Mouse (Mus musculus): ENCODE data around the gene Spsb3. TPM values are rescaled to one million over a fixed set of nuclear protein-coding genes. Genes with fewer than 3 reads are reported as not detected.

Spsb3 gene
- polyA plus RNA-seq, 1 experiment from 2014 or later: 38.5 TPM

DNA sequence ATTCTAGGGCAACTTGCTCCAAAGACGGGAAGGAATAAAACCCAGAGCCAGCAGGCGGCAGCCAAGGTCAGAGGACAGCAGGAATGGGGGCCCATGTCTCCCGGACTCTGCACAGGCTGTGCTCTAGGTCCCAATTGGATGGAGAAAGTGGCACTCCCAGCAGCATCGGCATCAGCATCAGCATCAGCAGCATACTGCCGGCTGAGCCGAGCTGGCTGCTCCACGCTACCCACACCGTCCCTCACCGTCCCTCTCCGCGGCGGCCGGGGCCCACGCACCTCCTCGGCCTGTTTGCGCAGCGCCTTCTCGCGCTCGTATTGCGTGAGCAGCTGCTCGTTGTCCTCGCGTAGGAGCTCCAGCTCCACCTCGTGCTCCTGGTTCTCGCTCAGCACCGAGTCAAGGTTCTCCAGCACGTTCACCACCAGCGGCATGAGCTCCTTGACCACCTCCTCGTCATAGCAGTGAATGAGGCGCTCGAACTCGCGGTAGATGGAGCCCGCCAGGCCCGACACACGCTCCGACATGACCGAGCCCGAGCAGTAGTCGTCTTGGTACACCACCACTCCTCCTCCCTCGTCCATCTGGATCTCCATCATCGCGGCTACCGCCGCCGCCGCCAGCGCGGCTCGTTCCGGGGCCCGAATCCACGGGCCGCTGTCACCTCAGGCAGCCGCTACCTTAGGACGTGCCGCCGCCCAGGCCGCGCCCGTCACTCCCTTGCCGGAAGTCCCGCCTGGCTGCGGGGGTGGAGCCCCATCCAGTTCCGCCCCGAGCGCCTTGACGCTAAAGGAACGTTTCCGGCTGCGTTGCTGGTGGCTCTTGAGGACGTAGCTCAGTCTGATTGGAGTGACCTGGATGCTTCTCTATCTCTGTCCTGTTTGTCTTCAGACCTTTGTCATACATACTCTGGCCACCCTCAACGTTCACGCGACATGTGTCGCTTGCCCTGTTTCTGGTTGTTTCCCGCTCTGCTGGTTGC is 50.1 kb downstream of the Spsb3 start, which contains the start of gene Mapk8ip3:
Gene Mapk8ip3 (minus strand): TSS at position 719 of the 979 bp plus-strand sequence.
- peak within 1 kb of the TSS; percentile 64 for H3K27ac ChIP-seq
- H3K36me3 ChIP-seq: peaks cover 19% of the 10 kb centered on the region; the same call in 1 of the 2 replicates
- under 1% methylated on average over 78 of the region's 78 CpGs for WGBS
- peak; percentile 97 for ATAC-seq (ENCODE audit: low FRiP score, low read depth)
- H3K4me3 ChIP-seq: peak within 1 kb of the TSS; percentile 97
- peaks cover 28% of the 10 kb centered on the region for H3K4me1 ChIP-seq
- H3K9me3 ChIP-seq: no peaks in the 10 kb centered on the region
- peak within 1 kb of the TSS; percentile 77 for H3K4me2 ChIP-seq (replicated peaks)
- peak within 1 kb of the TSS; percentile 92 for H3K9ac ChIP-seq
- H3K27me3 ChIP-seq: no peaks in the 10 kb centered on the region

DNA sequence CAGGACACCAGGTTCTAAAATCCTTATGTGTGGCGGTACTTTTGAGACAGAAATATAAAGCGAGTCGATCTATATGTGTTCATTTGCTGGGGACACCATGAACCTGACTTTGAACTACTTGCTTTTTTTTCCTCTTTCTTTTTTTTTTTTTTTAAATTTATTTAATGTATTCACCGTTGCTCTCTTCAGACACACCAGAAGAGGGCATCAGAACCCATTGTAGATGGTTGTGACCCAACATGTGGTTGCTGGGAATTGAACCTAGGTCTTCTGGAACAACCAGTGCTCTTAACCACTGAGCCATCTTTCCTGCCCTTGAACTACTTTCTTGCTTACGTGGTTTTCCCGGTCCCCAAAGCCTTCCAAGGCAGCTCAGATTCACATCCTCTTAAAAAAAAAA is 50.8 kb downstream of the Spsb3 start:
- Histone ChIP-seq H3K4me1 (peaks cover 28% of the 10 kb centered on the region), H3K9ac (peak overlapping the region; percentile 92), H3K4me2 (replicated peaks) (peak overlapping the region; percentile 77), H3K27me3 (no peaks in the 10 kb centered on the region), H3K9me3 (no peaks in the 10 kb centered on the region), H3K4me3 (peak overlapping the region; percentile 97), H3K36me3 (peaks cover 14% of the 10 kb centered on the region; the same call in 1 of the 2 replicates), H3K27ac (peak overlapping the region; percentile 64)
- ATAC-seq (ENCODE audit: low FRiP score, low read depth): no peak
- WGBS: 41% methylated on average over 6 of the region's 6 CpGs

Other genes starting within 250 kb of the Spsb3 start
- 58.1 and 59.3 TPM in 2 replicates for gene Slc9a3r2, start 236.3 kb upstream of the Spsb3 start, polyA plus RNA-seq (2015; fragmentation: Nextera tagmentation; extraction: Ambion mirVana)
- 0.80 TPM in 2 replicates for gene Npw, start 228.2 kb upstream of the Spsb3 start, polyA plus RNA-seq (2015; fragmentation: Nextera tagmentation; extraction: Ambion mirVana)
- 22.2 and 24.7 TPM in 2 replicates for gene Zfp598, start 217.0 kb upstream of the Spsb3 start, polyA plus RNA-seq (2015; fragmentation: Nextera tagmentation; extraction: Ambion mirVana)
- 7.8 and 8.4 TPM in 2 replicates for gene Syngr3, start 196.7 kb upstream of the Spsb3 start, polyA plus RNA-seq (2015; fragmentation: Nextera tagmentation; extraction: Ambion mirVana)
- gene Gfer, start 190.5 kb upstream of the Spsb3 start, polyA plus RNA-seq (2015; fragmentation: Nextera tagmentation; extraction: Ambion mirVana): 46.6 and 48.1 TPM in 2 replicates
- 2.5 and 3.1 TPM in 2 replicates for gene Noxo1, start 190.4 kb upstream of the Spsb3 start, polyA plus RNA-seq (2015; fragmentation: Nextera tagmentation; extraction: Ambion mirVana)
- gene Tbl3, start 179.0 kb upstream of the Spsb3 start, polyA plus RNA-seq (2015; fragmentation: Nextera tagmentation; extraction: Ambion mirVana): 79.8 and 84.6 TPM in 2 replicates
- not detected in 2 replicates for gene Rnf151, start 168.6 kb upstream of the Spsb3 start, polyA plus RNA-seq (2015; fragmentation: Nextera tagmentation; extraction: Ambion mirVana)
- 1,267 and 1,298 TPM in 2 replicates for gene Rps2, start 168.5 kb upstream of the Spsb3 start, polyA plus RNA-seq (2015; fragmentation: Nextera tagmentation; extraction: Ambion mirVana)
- 206 and 215 TPM in 2 replicates for gene Ndufb10, start 162.2 kb upstream of the Spsb3 start, polyA plus RNA-seq (2015; fragmentation: Nextera tagmentation; extraction: Ambion mirVana)
- not detected in 2 replicates for gene Rpl3l, start 158.8 kb upstream of the Spsb3 start, polyA plus RNA-seq (2015; fragmentation: Nextera tagmentation; extraction: Ambion mirVana)
- 23.1 and 26.0 TPM in 2 replicates for gene Msrb1, start 150.0 kb upstream of the Spsb3 start, polyA plus RNA-seq (2015; fragmentation: Nextera tagmentation; extraction: Ambion mirVana)
- 2.6 and 3.7 TPM in 2 replicates for gene Hs3st6, start 133.7 kb upstream of the Spsb3 start, polyA plus RNA-seq (2015; fragmentation: Nextera tagmentation; extraction: Ambion mirVana)
- gene Meiob, start 82.4 kb upstream of the Spsb3 start, polyA plus RNA-seq (2015; fragmentation: Nextera tagmentation; extraction: Ambion mirVana): not detected in 2 replicates
- 27.6 and 28.0 TPM in 2 replicates for gene Hagh, start 46.5 kb upstream of the Spsb3 start, polyA plus RNA-seq (2015; fragmentation: Nextera tagmentation; extraction: Ambion mirVana)
- 18.4 and 20.4 TPM in 2 replicates for gene Fahd1, start 36.3 kb upstream of the Spsb3 start, polyA plus RNA-seq (2015; fragmentation: Nextera tagmentation; extraction: Ambion mirVana)
- gene Igfals, start 20.6 kb upstream of the Spsb3 start, polyA plus RNA-seq (2015; fragmentation: Nextera tagmentation; extraction: Ambion mirVana): 0.26 and 0.50 TPM in 2 replicates
- 49.6 and 49.8 TPM in 2 replicates for gene Nubp2, start 294 bp upstream of the Spsb3 start, polyA plus RNA-seq (2015; fragmentation: Nextera tagmentation; extraction: Ambion mirVana)
- 33.9 and 35.6 TPM in 2 replicates for gene Eme2, start 8.4 kb downstream of the Spsb3 start, polyA plus RNA-seq (2015; fragmentation: Nextera tagmentation; extraction: Ambion mirVana)
- 80.4 and 83.3 TPM in 2 replicates for gene Mrps34, start 8.5 kb downstream of the Spsb3 start, polyA plus RNA-seq (2015; fragmentation: Nextera tagmentation; extraction: Ambion mirVana)
- gene Nme3, start 9.9 kb downstream of the Spsb3 start, polyA plus RNA-seq (2015; fragmentation: Nextera tagmentation; extraction: Ambion mirVana): 35.5 and 38.2 TPM in 2 replicates
- gene Mapk8ip3, start 50.3 kb downstream of the Spsb3 start, polyA plus RNA-seq (2015; fragmentation: Nextera tagmentation; extraction: Ambion mirVana): 42.7 and 45.2 TPM in 2 replicates
- 224 and 236 TPM in 2 replicates for gene Jpt2, start 74.0 kb downstream of the Spsb3 start, polyA plus RNA-seq (2015; fragmentation: Nextera tagmentation; extraction: Ambion mirVana)
- 7.4 and 8.4 TPM in 2 replicates for gene Cramp1l, start 129.1 kb downstream of the Spsb3 start, polyA plus RNA-seq (2015; fragmentation: Nextera tagmentation; extraction: Ambion mirVana)
- 18.7 and 22.5 TPM in 2 replicates for gene Ift140, start 129.4 kb downstream of the Spsb3 start, polyA plus RNA-seq (2015; fragmentation: Nextera tagmentation; extraction: Ambion mirVana)
- 14.1 and 15.4 TPM in 2 replicates for gene Tmem204, start 196.9 kb downstream of the Spsb3 start, polyA plus RNA-seq (2015; fragmentation: Nextera tagmentation; extraction: Ambion mirVana)
- 47.6 and 54.3 TPM in 2 replicates for gene Telo2, start 229.3 kb downstream of the Spsb3 start, polyA plus RNA-seq (2015; fragmentation: Nextera tagmentation; extraction: Ambion mirVana)
- gene Ptx4, start 234.1 kb downstream of the Spsb3 start, polyA plus RNA-seq (2015; fragmentation: Nextera tagmentation; extraction: Ambion mirVana): 1.3 and 1.7 TPM in 2 replicates
- 26.5 and 27.2 TPM in 2 replicates for gene Clcn7, start 246.7 kb downstream of the Spsb3 start, polyA plus RNA-seq (2015; fragmentation: Nextera tagmentation; extraction: Ambion mirVana)